Mouse (Mus musculus): ENCODE measurements around the gene Gm42715.

Gene Gm42715

GRCm38 (mm10) chr7:127614891-127615843 lies 95.8 kb downstream of the Gm42715 start, which contains the start of gene Zfp629:
Gene Zfp629 (minus strand): TSS chr7:127615797.
- ChIA-PET CTCF (interaction anchor here in 2 of 4 experiments (0.5 to 3.1 kb wide), 5 partner anchors 12 to 129 kb away, joined by 3 to 10 read pairs (median 5); partner anchors contain the start of gene Fbxl19 (in 1 of the 2)), POLR2A (interaction anchor here in 3 of 4 experiments (0.6 to 3.9 kb wide), 21 partner anchors 11 to 597 kb away, joined by 3 to 22 read pairs (median 4); partner anchors contain the start of genes Ccdc189 (in 2 of the 3), Rnf40 (in 2 of the 3), Ctf1 (in 1 of the 3) and Srcap (in 1 of the 3))

- POLR2A ChIA-PET = interaction anchor here in 3 of 4 experiments (0.5 to 3.9 kb wide), 12 partner anchors 11 to 706 kb away, joined by 3 to 22 read pairs (median 4); partner anchors contain the start of genes Ccdc189 (in 1 of the 3), Ctf1 (in 1 of the 3) and Rnf40 (in 1 of the 3)
- CTCF ChIA-PET = interaction anchor here in 1 of 4 experiments (3.1 kb wide), 1 partner anchor 41 kb away, joined by 10 read pairs; no protein-coding TSS in a partner anchor
These were observed 97.0 kb downstream of the Gm42715 start for GRCm38 (mm10) chr7:127616336-127616735.
